Mouse (Mus musculus): ENCODE data around the gene Gm21698.
"Not testable (repeated sequence)": the region's sequence is repeated elsewhere in the genome, so short reads cannot be mapped to it uniquely, and the experiment has no call there.

Gm21698 gene

GRCm38 (mm10) chr5:25988550-25988949 is at the start of gene Gm21698:
Gene Gm21698 (minus strand): TSS chr5:25988650.
- DNase-seq = not testable (repeated sequence)

- not testable (repeated sequence) for DNase-seq
Measured at GRCm38 (mm10) chr5:26022816-26023215, 34.4 kb upstream of the Gm21698 start, which contains the start of gene Gm5862. Gene Gm5862 (minus strand): TSS chr5:26022916.

GRCm38 (mm10) chr5:26007697-26008096 is 19.2 kb upstream of the Gm21698 start:
- DNase-seq = not testable (repeated sequence)

GRCm38 (mm10) chr5:26006937-26007695 is 18.7 kb upstream of the Gm21698 start:
- peak in 1 of 2 experiments; percentile 4 for DNase-seq

- DNase-seq = not testable (repeated sequence)
Measured at GRCm38 (mm10) chr5:26004698-26005097, 16.2 kb upstream of the Gm21698 start, which contains the start of gene Gm1979. Gene Gm1979 (minus strand): TSS chr5:26004798.

- DNase-seq = not testable (repeated sequence)
Measured at GRCm38 (mm10) chr5:25972563-25972962, 15.9 kb downstream of the Gm21698 start, which contains the start of gene Gm21680. Gene Gm21680 (minus strand): TSS chr5:25972663.

GRCm38 (mm10) chr5:25957050-25957449 is 31.4 kb downstream of the Gm21698 start:
- not testable (repeated sequence) for DNase-seq

GRCm38 (mm10) chr5:25956611-25957010 is 31.8 kb downstream of the Gm21698 start:
- DNase-seq = not testable (repeated sequence)

GRCm38 (mm10) chr5:25954317-25954716 is 34.1 kb downstream of the Gm21698 start, which contains the start of gene Gm21671:
Gene Gm21671 (minus strand): TSS chr5:25954417.
- not testable (repeated sequence) for DNase-seq

GRCm38 (mm10) chr5:25945391-25945790 is 43.1 kb downstream of the Gm21698 start:
- not testable (repeated sequence) for DNase-seq

- not testable (repeated sequence) for DNase-seq
Measured at GRCm38 (mm10) chr5:25942281-25942680, 46.2 kb downstream of the Gm21698 start, which contains the start of gene Gm21663. Gene Gm21663 (minus strand): TSS chr5:25942381.
